Mouse (Mus musculus): ENCODE measurements around the gene Dmrtb1.

DNA sequence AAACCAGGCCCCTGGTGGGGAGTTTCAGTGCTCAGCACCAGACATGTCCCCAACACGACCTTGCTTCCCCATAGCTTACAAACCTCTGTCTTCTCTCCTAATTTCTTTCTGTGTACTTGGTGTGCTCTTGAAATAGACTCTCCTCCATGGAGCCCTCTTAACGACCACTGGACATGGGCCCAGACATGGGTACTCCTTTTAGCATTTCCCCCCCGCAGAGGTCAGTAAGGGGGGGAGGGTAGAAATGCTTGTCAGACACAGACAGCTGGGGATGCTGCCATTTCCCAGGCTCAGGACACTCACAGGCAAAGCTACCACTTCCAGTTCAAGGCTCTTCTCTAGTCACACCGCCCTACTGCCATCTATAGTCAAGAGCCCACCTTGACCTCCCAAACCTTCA, 42.4 kb downstream of the Dmrtb1 start:
- TF ChIP-seq HCFC1 (IDR thresholded peaks at IDR 0.05; ENCODE audit: borderline replicate concordance, insufficient read depth, low read length) (no peak), ZC3H11A (IDR thresholded peaks at IDR 0.05; ENCODE audit: borderline replicate concordance, low read depth, low read length) (no peak), ZNF384 (IDR thresholded peaks at IDR 0.05; ENCODE audit: low read depth, low read length) (no peak), CHD2 (IDR thresholded peaks at IDR 0.05; ENCODE audit: low read depth, low read length) (no peak)

Data from ES-E14 (cell line).